In genomic region chr7:125972174-125972672, GRCm38 (mm10) we compare ENCODE assay signal across 13 mouse cellular contexts.
DNase-seq lines count a peak whose midpoint lies in the region; ATAC-seq and TF ChIP-seq lines count a peak whose summit lies in the region.
"Had no signal": no experiment of that assay in that cellular context is flagged by ENCODE, and none has a peak within 500 bp of the region (broad histone marks: within the 10 kb centered on the region; RNA-seq: fewer than 3 reads in every experiment).

No protein-coding gene starts in this region.

- H3K9ac ChIP-seq in hindbrain, postnatal 0 days (replicated peaks; ENCODE audit: low read length), result no peak overlapping the region
- no peak overlapping the region for H3K9ac ChIP-seq in hindbrain, embryonic 12.5 days
- no peak overlapping the region for H3K9ac ChIP-seq in embryonic facial prominence, embryonic 13.5 days
- H3K9ac ChIP-seq: neural tube, embryonic 12.5 days had no signal

- peak; percentile 50; the same call in 1 of the 2 replicates for ATAC-seq in hindbrain, postnatal 0 days
- ATAC-seq in hindbrain, embryonic 12.5 days (ENCODE audit: low FRiP score), result no peak
- 0 out of 2 replicates have a peak, but pooled peaks have one; percentile 52 for ATAC-seq in embryonic facial prominence, embryonic 13.5 days (ENCODE audit: insufficient number of reproducible peaks, insufficient read depth, low FRiP score, low TSS enrichment, low read depth)

- no peak for TF ChIP-seq CTCF in hindbrain, postnatal 0 days (IDR thresholded peaks at IDR 0.05; ENCODE audit: low read depth)

- H3K27ac ChIP-seq in hindbrain, postnatal 0 days, result no peak overlapping the region
- no peak overlapping the region for H3K27ac ChIP-seq in hindbrain, embryonic 12.5 days
- peak overlapping the region; percentile 78 for H3K27ac ChIP-seq in embryonic facial prominence, embryonic 13.5 days
- H3K27ac ChIP-seq: kidney, postnatal 0 days; neural tube, embryonic 12.5 days had no signal

- no peak for DNase-seq in hindbrain, postnatal 0 days (ENCODE audit: low spot score)
- DNase-seq in adrenal gland, postnatal 36 days, result peak; percentile 48 to 67
- DNase-seq in heart, postnatal 4 days, result peak; percentile 64
- no peak for DNase-seq in cerebellum, postnatal 4 days (ENCODE audit: low spot score in 2 of 2)
- DNase-seq in B cell, adult 2 months, result no peak
- DNase-seq: cerebellum, adult 2 months; lung, postnatal 4 days; right cerebral cortex, postnatal 25 days had no signal

- H3K27me3 ChIP-seq in hindbrain, postnatal 0 days (ENCODE audit: insufficient read depth, low read length), result no peaks in the 10 kb centered on the region
- no peaks in the 10 kb centered on the region for H3K27me3 ChIP-seq in hindbrain, embryonic 12.5 days
- no peaks in the 10 kb centered on the region for H3K27me3 ChIP-seq in embryonic facial prominence, embryonic 13.5 days
- H3K27me3 ChIP-seq: neural tube, embryonic 12.5 days had no signal

- no peak overlapping the region for H3K4me3 ChIP-seq in hindbrain, postnatal 0 days (ENCODE audit: low read length)
- no peak overlapping the region for H3K4me3 ChIP-seq in hindbrain, embryonic 12.5 days
- no peak overlapping the region for H3K4me3 ChIP-seq in embryonic facial prominence, embryonic 13.5 days
- H3K4me3 ChIP-seq: erythroblast, embryonic 14.5 days; neural tube, embryonic 12.5 days had no signal

- no peak overlapping the region for H3K4me2 ChIP-seq in hindbrain, postnatal 0 days (ENCODE audit: low read depth, low read length)
- no peak overlapping the region for H3K4me2 ChIP-seq in hindbrain, embryonic 12.5 days (replicated peaks)
- H3K4me2 ChIP-seq in embryonic facial prominence, embryonic 13.5 days, result no peak overlapping the region
- H3K4me2 ChIP-seq: neural tube, embryonic 12.5 days had no signal

- H3K36me3 ChIP-seq in hindbrain, postnatal 0 days (ENCODE audit: insufficient read depth, low read length), result no peaks in the 10 kb centered on the region
- H3K36me3 ChIP-seq in hindbrain, embryonic 12.5 days, result no peaks in the 10 kb centered on the region
- no peaks in the 10 kb centered on the region for H3K36me3 ChIP-seq in embryonic facial prominence, embryonic 13.5 days
- H3K36me3 ChIP-seq: neural tube, embryonic 12.5 days had no signal

- no peaks in the 10 kb centered on the region for H3K4me1 ChIP-seq in hindbrain, postnatal 0 days (ENCODE audit: insufficient read depth, low read length)
- H3K4me1 ChIP-seq in hindbrain, embryonic 12.5 days, result peaks cover 10% of the 10 kb centered on the region; the same call in 1 of the 2 replicates
- H3K4me1 ChIP-seq in embryonic facial prominence, embryonic 13.5 days, result peaks cover 21% of the 10 kb centered on the region
- H3K4me1 ChIP-seq: neural tube, embryonic 12.5 days had no signal

- no peaks in the 10 kb centered on the region for H3K9me3 ChIP-seq in hindbrain, postnatal 0 days (ENCODE audit: low read length)
- no peaks in the 10 kb centered on the region for H3K9me3 ChIP-seq in hindbrain, embryonic 12.5 days (replicated peaks)
- no peaks in the 10 kb centered on the region for H3K9me3 ChIP-seq in embryonic facial prominence, embryonic 13.5 days
- H3K9me3 ChIP-seq: neural tube, embryonic 12.5 days had no signal

- WGBS in hindbrain, postnatal 0 days, result 42% methylated on average over 7 of the region's 7 CpGs
- whole genome bisulfite sequencing in hindbrain, embryonic 12.5 days, result 56% methylated on average over 7 of the region's 7 CpGs
- 27% methylated on average over 7 of the region's 7 CpGs for WGBS in embryonic facial prominence, embryonic 13.5 days

Comparison
In these comparisons a context has a peak if more than half of its experiments do, and no peak if none do; other contexts are left out.
1. DNase-seq: peak in adrenal gland, postnatal 36 days (2 of 2) and heart, postnatal 4 days (single experiment); none in hindbrain, postnatal 0 days (single experiment), cerebellum, postnatal 4 days (0 of 2) and B cell, adult 2 months (0 of 2).